Mouse (Mus musculus): ENCODE measurements around the gene Cryzl2. TPM values are rescaled to one million over a fixed set of nuclear protein-coding genes. Genes with fewer than 3 reads are reported as not detected.
A peak's percentile ranks its signal among the peaks of the same experiment; 100 is the strongest.

Gene Cryzl2
- total RNA-seq (2021), result 10 to 100 TPM; 49.0 to 49.2 TPM
- long read RNA-seq, experiment 1, transcript Cryzl2-201 (10 exons, 1,618 nt), result major isoform, 58 of 77 reads
- long read RNA-seq, experiment 1, partial matches to known transcripts, result 7 of 77 reads
- long read RNA-seq, experiment 1, other reads (novel, unspliced or antisense), result 7 of 77 reads
- long read RNA-seq, experiment 2, transcript Cryzl2-201 (10 exons, 1,618 nt), result major isoform, 85 of 130 reads
- long read RNA-seq, experiment 2, transcript Cryzl2-203 (8 exons, 778 nt), result minor isoform, 11 of 130 reads
- long read RNA-seq, experiment 2, partial matches to known transcripts, result 3 of 130 reads
- long read RNA-seq, experiment 2, other reads (novel, unspliced or antisense), result 31 of 130 reads

DNA sequence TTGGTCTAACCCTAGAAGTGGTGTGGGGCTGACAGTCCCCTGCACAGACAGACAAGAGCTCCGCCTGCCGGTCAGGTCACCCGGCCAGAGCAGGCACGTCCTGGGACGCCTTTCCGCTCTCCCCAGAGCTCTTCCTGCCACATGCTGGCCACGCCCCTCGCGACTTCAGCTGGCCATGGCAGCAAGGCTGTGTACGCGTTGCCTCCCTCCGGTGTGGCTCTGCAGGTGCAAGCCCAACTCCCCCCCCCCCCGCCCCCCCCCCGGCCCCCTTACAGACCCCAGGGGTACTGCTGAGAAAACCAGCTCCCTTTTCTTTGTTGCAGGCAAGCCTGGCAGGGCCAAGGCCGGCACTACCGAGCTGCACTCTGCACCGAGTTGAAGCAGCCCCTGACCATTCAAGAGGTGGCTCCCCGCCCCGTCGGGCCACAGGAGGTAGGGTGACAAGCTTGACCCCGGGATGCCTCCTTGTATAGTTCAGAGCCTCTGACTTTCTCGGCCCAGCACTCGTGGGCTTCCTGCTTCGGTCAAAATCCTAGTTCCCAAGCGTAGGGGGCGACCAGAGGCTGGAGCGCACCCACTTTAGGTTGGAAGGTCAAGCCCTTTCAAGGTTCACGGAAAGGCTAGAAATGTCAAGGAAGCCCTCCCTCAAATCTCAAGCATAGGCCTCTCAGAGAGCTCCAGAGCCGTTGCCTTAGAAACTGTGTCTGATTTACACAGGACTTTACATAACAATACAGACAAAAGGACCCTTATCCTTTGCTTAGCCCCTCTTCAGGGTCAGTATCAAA lies at the start of gene Cryzl2:
TSS of gene Cryzl2 (plus strand) at position 157 of the 788 bp plus-strand sequence.
- peak; percentile 65 to 73 for DNase-seq (ENCODE audit: low spot score in 2 of 2)

DNA sequence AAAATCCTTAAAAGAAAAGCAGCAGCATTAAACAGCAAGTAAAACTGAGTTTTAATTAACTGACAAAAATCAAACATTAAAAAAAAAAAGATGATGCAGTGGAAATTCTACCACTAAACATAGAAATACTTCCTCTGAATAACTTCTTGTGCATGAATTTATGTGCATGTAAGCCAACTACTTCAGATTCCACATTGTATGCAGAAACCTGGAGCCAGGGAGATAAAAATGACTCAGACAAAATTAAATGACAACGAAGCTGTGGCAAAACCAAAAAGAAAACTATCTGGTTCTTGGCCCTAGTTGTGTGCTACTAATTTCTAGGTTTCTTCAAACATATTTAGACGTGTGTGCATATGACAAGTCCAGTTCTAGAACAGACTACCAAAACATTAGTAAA lies 48.7 kb upstream of the Cryzl2 start:
- DNase-seq (ENCODE audit: low spot score in 2 of 2), result no peak

DNA sequence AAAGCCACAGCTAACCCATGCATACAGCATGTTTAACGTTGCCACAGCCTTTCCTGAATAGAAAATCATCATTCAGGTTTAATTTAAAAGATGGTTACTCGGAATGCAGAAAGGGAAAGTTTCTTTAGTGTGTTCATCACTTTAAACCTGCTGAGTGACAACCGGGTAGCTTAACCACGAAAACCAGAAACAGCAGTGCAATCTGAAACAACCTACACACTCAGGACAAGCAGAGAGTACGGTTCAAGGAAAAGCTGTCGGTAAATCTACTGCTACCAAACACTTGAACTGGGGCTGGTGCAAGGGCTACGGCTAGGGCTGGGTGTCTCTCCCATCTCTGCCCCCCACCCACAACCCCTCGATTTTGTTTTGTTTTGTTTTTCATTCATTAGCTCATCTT lies 47.4 kb upstream of the Cryzl2 start:
- DNase-seq (ENCODE audit: low spot score in 2 of 2), result no peak

DNA sequence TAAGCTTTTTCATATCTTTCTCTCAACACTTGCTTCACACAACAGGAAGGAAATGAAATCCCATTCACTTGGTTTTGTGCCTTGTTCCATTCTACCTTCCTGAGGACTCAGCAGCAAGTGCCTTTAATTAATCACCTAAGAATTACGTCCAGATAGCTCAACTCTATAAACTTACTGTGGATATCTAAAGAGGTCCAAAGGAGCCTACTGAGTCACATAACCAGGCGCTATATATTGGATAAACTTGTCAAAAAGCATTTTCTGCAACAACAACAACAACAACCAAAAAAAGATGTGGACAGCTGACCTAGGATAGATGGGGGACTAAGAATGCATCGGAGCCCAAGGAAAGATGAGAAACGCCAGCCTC lies 47.1 kb upstream of the Cryzl2 start:
- no peak for DNase-seq (ENCODE audit: low spot score in 2 of 2)

DNA sequence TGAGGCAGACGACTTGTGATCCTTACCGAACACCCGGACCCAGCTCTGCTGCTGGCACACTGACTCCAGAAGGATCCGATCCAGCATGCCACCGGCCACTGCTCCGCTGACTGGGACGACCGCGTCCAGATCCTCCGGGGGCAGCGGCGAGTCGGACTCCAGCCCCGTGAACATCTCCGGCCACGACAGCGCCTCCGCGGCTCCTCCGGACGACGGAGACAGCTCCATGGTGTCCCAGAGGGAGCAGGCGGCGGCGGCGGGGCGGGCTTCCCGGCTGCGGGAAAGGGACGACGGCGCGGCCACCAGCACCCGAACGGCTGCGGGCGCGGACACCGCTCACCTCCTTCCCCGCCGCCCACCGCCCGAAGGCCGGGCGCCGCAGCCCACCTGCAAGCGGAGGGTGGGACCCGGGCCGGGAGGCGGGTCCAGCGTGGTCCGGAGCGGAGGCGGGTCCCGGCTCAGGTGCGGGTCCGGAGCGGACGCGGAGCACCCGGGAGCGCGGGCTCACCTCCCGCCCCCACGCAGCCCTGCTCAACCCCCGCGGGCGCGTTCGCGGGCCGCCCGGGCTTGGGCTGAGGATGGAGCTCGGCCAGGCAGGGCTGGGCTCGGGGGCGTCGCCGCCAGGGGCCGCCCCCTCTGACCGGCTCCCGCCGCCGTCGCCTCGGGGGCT lies 46.5 kb upstream of the Cryzl2 start:
- DNase-seq (ENCODE audit: low spot score in 2 of 2), result peak; percentile 37 to 46

DNA sequence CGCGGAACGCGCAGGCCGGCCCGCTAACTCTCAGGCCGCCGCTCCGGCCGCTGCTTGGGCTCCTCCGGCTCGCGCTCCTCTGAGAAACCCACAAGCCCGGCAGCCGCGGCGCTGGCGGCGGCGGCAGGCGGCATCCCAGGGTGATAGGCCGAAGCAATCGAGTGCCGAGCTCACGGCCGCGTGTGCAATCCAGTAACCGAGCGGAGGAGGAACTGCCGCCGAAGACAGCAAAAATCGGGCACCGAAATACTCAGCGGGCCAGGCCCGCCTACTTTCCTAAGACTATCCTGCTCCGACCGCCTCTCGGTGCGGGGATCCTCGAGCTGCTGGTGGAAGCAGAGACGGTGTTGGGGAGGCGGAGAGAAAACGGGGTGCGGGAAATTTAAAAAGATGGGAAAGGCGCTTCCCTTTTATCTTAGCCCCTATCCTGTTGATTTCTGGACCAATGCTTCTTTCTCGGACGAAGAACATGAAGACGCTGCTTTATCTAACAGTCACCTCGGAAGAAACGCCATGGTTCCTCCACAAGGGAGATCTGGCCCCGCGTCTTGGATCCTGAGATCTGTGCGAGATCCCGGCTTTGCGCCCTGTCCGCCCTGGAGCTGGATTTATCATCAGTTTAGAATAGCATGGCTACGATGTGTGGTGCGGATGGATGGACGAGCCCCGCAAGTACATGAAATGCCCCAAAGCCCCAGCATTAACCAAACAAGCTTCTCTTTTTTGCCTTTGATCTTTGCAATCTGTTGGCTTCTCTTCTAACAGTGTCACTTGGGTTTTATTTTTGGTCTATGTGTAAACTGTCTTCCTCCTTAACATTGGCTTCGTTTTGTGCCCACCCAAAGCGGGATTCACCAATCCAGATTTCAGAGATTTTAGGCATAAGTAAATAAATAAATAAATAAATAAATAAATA lies 45.7 kb upstream of the Cryzl2 start, which contains the start of gene Rasal2:
TSS of gene Rasal2 (minus strand) at position 142 of the 916 bp plus-strand sequence.
- DNase-seq (ENCODE audit: low spot score in 2 of 2), result peak; percentile 82 to 86

DNA sequence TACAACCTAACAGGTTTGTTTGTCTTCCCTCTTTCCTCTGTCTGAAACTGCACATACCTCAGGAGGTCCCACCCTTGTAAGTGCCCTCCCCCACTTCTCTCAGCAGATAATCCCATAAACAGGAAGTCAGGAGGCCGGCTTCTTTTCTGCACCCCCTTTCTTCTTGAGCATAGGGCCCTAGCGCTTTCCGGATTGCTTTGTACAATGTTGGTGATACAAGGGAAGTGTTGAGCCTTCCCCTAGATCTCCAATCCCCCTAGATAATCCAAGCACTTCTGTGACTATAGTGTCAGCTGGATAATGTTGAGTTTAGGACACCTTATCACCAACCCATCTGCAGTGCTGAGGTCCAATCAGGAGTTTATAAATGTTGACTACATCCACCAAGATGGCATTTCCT lies 42.6 kb upstream of the Cryzl2 start:
- no peak for DNase-seq (ENCODE audit: low spot score in 2 of 2)

DNA sequence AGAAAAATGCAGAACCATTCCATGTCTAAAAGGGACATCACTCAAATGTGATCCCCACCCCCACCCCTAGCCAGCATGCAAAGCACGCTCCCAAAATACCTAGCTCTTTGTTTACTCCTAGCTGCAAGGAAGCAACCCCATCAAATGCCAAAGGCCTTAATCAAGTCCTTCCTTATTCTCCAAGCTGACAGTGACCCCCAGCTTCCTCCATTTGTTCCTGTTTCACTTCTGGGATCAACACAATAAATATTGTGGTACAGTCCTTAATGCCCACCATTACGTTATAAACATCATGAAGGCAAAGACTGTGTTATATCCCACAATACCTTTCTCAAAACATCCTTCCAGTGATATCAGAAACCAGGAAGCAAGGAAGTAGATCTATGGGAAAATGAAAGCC lies 41.7 kb upstream of the Cryzl2 start:
- DNase-seq (ENCODE audit: low spot score in 2 of 2), result no peak

DNA sequence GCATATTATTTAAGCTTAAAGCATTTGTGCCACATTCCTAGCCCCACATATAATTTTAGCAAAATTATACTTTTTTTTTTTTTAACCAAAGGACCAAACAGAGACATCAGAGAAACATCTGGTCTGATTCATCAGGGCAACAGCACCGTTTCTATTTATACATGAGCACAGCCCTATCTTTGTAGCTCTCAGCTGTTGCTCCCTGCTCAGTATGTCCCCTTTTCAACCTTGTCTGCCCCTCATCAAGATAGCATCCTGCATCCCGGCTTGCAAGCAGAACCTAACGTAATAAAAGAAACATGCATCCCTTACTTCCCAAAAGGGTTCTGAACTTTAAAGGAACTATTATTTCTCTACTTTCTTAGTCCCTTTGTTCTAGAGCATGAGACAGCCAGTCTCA lies 41.0 kb upstream of the Cryzl2 start:
- no peak for DNase-seq (ENCODE audit: low spot score in 2 of 2)

DNA sequence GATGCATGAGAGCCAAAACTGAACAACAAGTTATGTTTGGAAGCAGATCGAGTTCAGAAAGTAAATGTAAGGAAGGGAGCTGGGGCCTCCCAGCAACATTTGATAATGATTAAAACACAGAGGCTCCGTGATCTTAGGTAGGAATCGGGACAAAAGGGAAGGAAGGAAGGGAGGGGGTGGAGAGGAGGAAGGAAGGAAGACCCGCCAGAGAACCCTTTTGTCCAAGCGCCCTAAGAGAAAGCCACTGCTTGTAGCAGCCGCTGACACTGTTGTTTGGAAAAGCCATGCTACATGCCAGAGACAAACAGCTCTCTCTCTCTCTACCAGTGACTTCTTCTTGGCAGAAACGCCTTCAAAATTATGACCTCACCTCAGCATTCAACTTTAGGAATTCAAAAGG lies 40.5 kb upstream of the Cryzl2 start:
- no peak for DNase-seq (ENCODE audit: low spot score in 2 of 2)

DNA sequence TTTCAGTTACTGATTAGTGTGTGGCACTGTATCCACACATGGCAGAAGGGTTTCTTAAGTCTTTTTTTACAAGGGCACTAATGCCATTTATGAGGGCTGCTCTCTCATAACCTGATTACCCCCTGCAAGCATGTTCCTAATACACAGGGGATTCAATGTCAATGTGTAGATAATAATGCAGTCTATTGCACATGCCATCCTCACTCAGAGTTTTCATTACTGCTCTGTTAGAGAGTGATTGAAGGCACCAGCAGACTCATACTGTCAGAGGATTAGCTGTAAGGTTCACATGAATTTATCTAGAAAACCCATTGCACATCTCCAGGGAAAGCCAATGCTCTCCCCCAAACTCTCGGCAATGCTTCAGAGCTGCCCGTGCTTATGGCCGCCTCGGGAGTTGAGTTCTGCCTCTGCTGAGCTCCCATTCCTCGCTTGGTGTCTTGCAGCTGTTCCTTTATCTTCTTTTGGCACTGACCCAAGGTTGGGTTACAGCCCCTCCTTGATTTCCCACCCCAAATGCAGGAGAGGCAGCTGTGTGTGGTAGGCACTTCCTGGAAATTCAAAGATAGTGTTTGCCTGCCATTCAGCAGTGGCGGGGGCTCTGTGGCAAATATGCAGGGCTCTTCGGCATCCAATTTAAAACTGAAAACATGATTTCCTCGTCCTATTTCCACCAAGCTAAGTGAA lies 32.5 kb upstream of the Cryzl2 start:
- no peak for DNase-seq (ENCODE audit: low spot score in 2 of 2)

DNA sequence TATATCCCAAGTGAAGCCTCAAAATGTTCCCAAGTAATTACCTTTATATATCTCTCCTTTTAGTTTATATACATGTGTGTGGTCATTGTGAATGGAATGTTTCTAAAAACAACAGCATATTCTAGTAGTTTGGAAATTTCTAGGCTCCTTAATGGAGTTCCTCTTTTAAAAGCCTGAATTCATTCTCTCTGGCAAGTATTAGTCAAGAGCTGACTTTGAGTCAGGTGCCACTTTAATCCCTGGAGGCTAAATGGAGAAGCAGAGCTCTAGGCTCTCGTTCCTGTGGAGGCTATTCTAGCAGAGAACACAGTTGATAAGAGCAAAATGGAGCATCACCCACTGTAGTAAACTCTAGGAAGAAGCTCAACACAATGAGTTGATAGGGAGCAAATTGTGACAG lies 31.4 kb upstream of the Cryzl2 start:
- no peak for DNase-seq (ENCODE audit: low spot score in 2 of 2)

DNA sequence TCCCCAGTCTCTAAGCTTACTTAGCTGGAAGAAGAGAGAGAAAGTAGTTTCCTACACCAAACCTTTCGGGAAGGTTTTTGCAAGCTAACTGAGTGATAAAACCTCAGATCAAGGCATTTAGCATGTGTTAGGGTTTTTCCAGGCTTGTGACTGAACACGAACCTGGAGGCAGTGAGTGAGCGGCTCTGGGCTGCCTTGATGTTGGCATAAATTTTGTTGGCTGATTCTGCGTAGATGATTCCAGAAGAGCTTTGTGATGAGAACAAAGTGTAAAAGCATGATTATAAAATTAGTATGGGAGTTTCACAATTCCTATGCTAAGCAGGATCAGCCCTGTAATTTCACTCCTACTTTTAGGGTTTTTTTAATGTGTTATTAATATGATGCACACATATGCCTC lies 30.8 kb upstream of the Cryzl2 start:
- no peak for DNase-seq (ENCODE audit: low spot score in 2 of 2)

DNA sequence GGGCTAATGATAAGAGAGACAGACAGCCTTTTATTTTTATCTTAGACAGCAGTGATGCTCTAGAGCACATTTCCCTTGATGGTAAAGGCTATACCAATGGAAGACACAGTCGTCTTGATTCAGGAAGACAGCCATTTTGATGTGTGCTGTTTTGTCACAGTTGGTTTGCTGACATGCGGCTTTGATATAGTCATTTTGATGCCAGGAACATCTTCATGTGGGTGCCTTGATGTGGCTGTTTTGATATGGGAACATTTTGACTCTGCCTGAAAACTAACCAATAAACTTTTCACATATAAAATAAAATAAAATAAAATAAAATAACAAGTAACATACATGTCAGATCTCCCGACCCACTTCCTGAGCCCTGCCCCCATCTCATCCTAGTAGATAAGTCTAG lies 30.0 kb upstream of the Cryzl2 start:
- DNase-seq (ENCODE audit: low spot score in 2 of 2), result no peak

DNA sequence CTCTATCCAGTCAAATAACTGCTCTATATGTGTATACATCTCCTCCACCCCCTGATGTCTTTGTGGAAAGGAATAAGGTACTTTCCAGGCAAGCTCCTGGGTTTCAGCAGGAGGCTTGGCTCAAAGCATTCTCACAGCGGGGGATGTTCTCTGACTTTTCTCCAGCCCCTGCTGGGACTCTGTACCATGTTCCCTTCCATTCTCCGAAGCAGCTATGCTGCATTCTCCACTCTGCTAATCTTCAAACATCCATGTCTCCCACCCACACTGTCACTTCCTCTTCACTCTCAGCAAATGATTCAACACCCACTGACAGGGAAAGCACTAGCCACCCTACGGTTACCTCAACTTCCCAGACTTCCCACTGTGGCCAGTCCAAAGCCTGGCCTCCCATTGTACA lies 25.1 kb upstream of the Cryzl2 start:
- DNase-seq (ENCODE audit: low spot score in 2 of 2), result no peak

DNA sequence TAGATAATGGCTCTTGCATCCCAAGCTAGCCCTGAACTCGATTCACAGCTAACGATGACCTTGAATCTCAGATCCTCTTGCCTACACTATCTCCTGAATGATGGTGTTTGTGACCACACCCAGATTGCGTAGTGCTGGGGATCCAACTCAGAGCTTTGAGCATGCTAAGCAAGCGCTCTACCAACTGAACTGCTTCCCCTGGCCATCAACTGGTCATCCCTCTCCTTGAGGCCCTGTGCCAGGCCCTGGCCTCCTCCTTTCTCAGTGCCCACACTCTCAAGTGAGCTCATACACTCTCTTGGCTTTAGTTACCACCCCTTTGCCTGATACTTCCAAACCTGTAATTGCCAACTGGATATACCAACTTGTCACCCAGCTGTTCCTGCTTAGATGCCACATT lies 24.0 kb upstream of the Cryzl2 start:
- no peak for DNase-seq (ENCODE audit: low spot score in 2 of 2)

DNA sequence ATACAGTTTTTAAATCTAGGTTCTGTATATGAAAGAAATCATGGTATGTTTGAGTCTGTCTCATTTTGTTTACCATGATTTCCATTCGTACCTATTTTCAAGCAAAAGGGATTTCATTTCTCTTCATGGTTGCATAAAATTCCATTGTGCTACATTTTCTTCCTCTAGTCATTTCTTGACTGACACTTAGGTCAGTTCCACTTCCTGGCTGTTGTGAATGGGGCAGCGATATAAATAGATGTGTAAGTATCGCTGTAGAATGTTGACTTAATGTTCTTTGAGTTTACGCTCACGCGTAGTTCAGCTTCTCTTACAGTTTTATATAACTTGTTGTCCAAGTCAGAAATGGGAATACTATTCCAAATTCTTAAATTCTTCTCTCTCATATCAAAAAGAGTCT lies 22.5 kb upstream of the Cryzl2 start:
- no peak for DNase-seq (ENCODE audit: low spot score in 2 of 2)

DNA sequence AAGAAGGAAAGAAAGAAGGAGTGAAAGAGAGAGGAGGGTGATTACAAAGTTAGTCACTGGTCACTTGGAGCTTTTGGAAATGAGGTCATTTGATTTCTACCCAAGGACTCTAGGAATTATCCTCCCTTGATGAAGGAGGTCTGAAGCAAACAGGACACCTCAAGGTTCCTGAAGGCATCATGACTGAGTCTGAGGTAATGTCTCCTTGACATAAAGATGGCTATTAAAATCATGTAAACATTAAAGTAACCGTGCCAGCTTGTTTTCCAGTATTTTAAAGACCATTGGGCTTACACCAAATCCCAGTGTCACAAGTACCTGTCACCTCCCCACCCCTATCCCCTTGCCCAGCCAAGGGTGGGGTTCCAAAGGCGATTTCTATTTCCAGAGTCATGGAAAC lies 20.1 kb upstream of the Cryzl2 start:
- no peak for DNase-seq (ENCODE audit: low spot score in 2 of 2)

DNA sequence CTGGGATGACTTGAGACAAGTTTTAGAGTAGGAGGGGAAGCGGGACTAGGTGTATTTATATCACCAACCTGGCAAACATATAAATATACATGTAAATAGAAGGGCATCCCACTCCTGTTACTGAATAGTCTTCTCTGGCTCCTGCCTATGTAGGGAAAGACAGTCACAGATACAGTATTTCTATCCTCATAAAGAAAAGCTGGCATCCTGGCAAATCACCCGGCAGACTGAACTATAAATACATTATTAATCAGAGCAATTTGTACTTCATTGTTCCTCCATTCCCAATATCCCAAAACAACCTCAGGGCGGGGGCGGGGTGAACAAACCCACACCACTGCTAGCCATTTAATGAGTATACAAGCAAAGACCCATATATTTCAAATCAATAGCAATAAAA lies 19.3 kb upstream of the Cryzl2 start:
- DNase-seq (ENCODE audit: low spot score in 2 of 2), result no peak

DNA sequence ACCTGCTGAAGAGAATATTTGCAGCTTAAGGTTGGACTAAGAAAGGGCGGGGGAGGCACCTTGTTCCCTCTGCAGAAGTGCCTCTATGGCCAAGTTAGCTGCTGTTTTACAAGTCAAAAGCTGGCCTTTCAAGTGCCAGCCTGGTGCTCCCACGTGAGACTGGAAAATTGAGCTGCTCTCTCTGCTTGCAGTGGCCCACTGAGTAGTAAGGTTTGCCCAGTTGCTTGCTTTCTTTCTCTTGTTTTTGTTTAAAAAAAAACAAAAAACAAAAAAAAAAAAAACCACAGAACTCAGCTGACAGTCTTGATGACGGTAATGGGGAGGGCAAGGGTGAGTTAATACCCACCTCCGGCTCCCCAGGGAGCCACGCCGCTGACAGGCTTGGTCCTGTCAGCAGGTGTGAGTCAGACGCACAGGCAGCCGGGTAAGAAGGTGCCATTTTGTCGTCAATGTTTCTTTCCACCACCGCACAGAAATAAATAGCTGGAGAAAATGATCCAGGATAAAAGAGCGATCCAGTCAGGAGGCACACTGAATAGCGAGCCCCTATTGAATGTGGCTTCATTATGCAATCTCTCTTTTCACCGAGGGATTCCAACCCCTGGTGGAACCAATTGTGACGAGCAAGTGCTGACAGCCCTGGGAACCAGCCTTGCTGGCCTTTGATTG lies 18.3 kb upstream of the Cryzl2 start:
- no peak for DNase-seq (ENCODE audit: low spot score in 2 of 2)
